Mouse (Mus musculus) layer of hippocampus, postnatal 14 days (tissue): ENCODE data around the gene Gm21905. TPM values are rescaled to one million over a fixed set of nuclear protein-coding genes. Genes with fewer than 3 reads are reported as not detected.

ENCODE experiments used
- total RNA-seq, 2 experiments: library from RNA; stranded (reverse); gene quantifications; 2 replicates each; pipeline ENCODE4 v1.2.3; 2021

The Gm21905 gene
- total RNA-seq, 2 experiments from 2014 or later, result not detected

Other genes with a start within 250 kb of the Gm21905 start
- 100 to 1,000 TPM; 141 to 150 TPM for gene Atp8a1, start 99.0 kb downstream of the Gm21905 start, total RNA-seq
- gene Gm5108, start 4.8 kb downstream of the Gm21905 start, total RNA-seq, result not detected
- not detected for gene Grxcr1, start 85.4 kb upstream of the Gm21905 start, total RNA-seq